Comparison of ENCODE assay signal across 25 mouse cellular contexts in the genomic region with DNA sequence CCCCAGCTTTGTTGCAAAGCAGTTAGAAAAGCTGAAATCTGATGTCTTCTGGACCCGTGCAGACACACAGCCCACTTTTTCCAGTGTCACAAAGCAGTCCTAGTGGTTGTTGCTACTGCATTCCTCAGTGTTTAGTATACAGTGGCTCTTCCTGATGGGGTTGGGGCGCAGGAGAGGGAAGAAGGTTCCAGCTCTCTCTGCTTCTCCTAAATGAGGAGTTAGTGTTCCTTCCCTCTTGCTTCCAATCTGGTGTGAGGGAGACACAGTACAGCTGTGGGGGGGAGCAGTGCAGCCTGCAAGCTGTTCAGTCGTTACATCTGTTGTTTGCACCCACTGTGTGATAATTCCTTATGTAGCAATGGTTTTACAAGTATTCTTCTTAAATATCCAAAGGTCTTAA.
DNase-seq lines count a peak whose midpoint lies in the region; ATAC-seq and TF ChIP-seq lines count a peak whose summit lies in the region.
"Had no signal": no experiment of that assay in that cellular context is flagged by ENCODE, and none has a peak within 500 bp of the region (broad histone marks: within the 10 kb centered on the region; RNA-seq: fewer than 3 reads in every experiment).

No protein-coding gene starts in this region.

- peak; percentile 12 for DNase-seq in kidney, postnatal 10 days
- no peak for DNase-seq in kidney, adult 18-20 months
- DNase-seq in midbrain, embryonic 10.5 days (ENCODE audit: low spot score) = no peak
- peak; percentile 78 for DNase-seq in lung, postnatal 0 days (ENCODE audit: low spot score)
- no peak for DNase-seq in forebrain, postnatal 0 days
- DNase-seq in neural tube, embryonic 10.5 days (ENCODE audit: extremely low spot score, low spot score) = no peak
- DNase-seq: adrenal gland, adult 8-10 months; cerebellum, adult 11-12 months; cerebellum, postnatal 14 days; gastrocnemius, postnatal 25 days; heart, postnatal 36 days; liver; midbrain, embryonic 14.5 days; right cerebral cortex, postnatal 14 days had no signal

- H3K4me2 ChIP-seq in midbrain, embryonic 13.5 days (replicated peaks) = no peak overlapping the region
- H3K4me2 ChIP-seq in lung, postnatal 0 days (replicated peaks; ENCODE audit: low read depth, low read length) = no peak overlapping the region
- H3K4me2 ChIP-seq in forebrain, postnatal 0 days (ENCODE audit: low read depth) = no peak overlapping the region
- H3K4me2 ChIP-seq: embryonic facial prominence, embryonic 12.5 days; forebrain, embryonic 13.5 days; heart, embryonic 15.5 days; hindbrain, embryonic 15.5 days; kidney, embryonic 15.5 days; liver, embryonic 15.5 days; neural tube, embryonic 12.5 days had no signal

- peaks cover 8% of the 10 kb centered on the region for H3K4me1 ChIP-seq in midbrain, embryonic 10.5 days
- H3K4me1 ChIP-seq in midbrain, embryonic 13.5 days (replicated peaks) = peaks cover 8% of the 10 kb centered on the region
- no peaks in the 10 kb centered on the region for H3K4me1 ChIP-seq in lung, postnatal 0 days (ENCODE audit: insufficient read depth, low read depth, low read length)
- H3K4me1 ChIP-seq in forebrain, postnatal 0 days (ENCODE audit: insufficient read depth) = no peaks in the 10 kb centered on the region
- H3K4me1 ChIP-seq: hindbrain, embryonic 15.5 days; kidney, embryonic 15.5 days; limb, embryonic 10.5 days; liver, embryonic 15.5 days had no signal

- H3K36me3 ChIP-seq in midbrain, embryonic 10.5 days = no peaks in the 10 kb centered on the region
- no peaks in the 10 kb centered on the region for H3K36me3 ChIP-seq in midbrain, embryonic 13.5 days
- H3K36me3 ChIP-seq in lung, postnatal 0 days (ENCODE audit: insufficient read depth, low read length) = no peaks in the 10 kb centered on the region
- no peaks in the 10 kb centered on the region for H3K36me3 ChIP-seq in forebrain, postnatal 0 days (ENCODE audit: insufficient read depth)
- H3K36me3 ChIP-seq: embryonic facial prominence, embryonic 12.5 days; heart, embryonic 15.5 days; hindbrain, embryonic 15.5 days; kidney, embryonic 15.5 days; limb, embryonic 10.5 days; liver, embryonic 15.5 days; neural tube, embryonic 12.5 days had no signal

- H3K27me3 ChIP-seq in midbrain, embryonic 10.5 days (ENCODE audit: low read depth, poor library complexity, severe bottlenecking) = no peaks in the 10 kb centered on the region
- H3K27me3 ChIP-seq in midbrain, embryonic 13.5 days = no peaks in the 10 kb centered on the region
- no peaks in the 10 kb centered on the region for H3K27me3 ChIP-seq in lung, postnatal 0 days (replicated peaks; ENCODE audit: insufficient read depth, low read length)
- H3K27me3 ChIP-seq in forebrain, postnatal 0 days (ENCODE audit: insufficient read depth, low read length) = no peaks in the 10 kb centered on the region
- H3K27me3 ChIP-seq: embryonic facial prominence, embryonic 12.5 days; forebrain, embryonic 13.5 days; heart, embryonic 15.5 days; hindbrain, embryonic 15.5 days; kidney, embryonic 15.5 days; liver, embryonic 15.5 days; neural tube, embryonic 12.5 days had no signal

- TF ChIP-seq EP300 in lung, postnatal 0 days (IDR thresholded peaks at IDR 0.05) = 0 out of 2 replicates have a peak, but pooled peaks have one; percentile 40

- H3K4me3 ChIP-seq in midbrain, embryonic 10.5 days = no peak overlapping the region
- H3K4me3 ChIP-seq in midbrain, embryonic 13.5 days (replicated peaks) = no peak overlapping the region
- H3K4me3 ChIP-seq in lung, postnatal 0 days (ENCODE audit: low read depth, low read length) = no peak overlapping the region
- no peak overlapping the region for H3K4me3 ChIP-seq in forebrain, postnatal 0 days (ENCODE audit: low read depth, low read length)
- H3K4me3 ChIP-seq: embryonic facial prominence, embryonic 12.5 days; erythroblast, embryonic 14.5 days; forebrain, embryonic 13.5 days; heart, embryonic 15.5 days; hindbrain, embryonic 15.5 days; kidney, embryonic 15.5 days; limb, embryonic 10.5 days; liver, embryonic 15.5 days; neural tube, embryonic 12.5 days had no signal

- no peaks in the 10 kb centered on the region for H3K9me3 ChIP-seq in midbrain, embryonic 10.5 days (replicated peaks)
- no peaks in the 10 kb centered on the region for H3K9me3 ChIP-seq in midbrain, embryonic 13.5 days
- H3K9me3 ChIP-seq in lung, postnatal 0 days (ENCODE audit: low read length) = no peaks in the 10 kb centered on the region
- no peaks in the 10 kb centered on the region for H3K9me3 ChIP-seq in forebrain, postnatal 0 days (ENCODE audit: low read length)
- H3K9me3 ChIP-seq: embryonic facial prominence, embryonic 12.5 days; forebrain, embryonic 13.5 days; heart, embryonic 15.5 days; hindbrain, embryonic 15.5 days; kidney, embryonic 15.5 days; limb, embryonic 10.5 days; liver, embryonic 15.5 days; neural tube, embryonic 12.5 days had no signal

- WGBS in midbrain, embryonic 10.5 days = 73% methylated on average over 3 of the region's 3 CpGs
- 86% methylated on average over 3 of the region's 3 CpGs for WGBS in midbrain, embryonic 13.5 days
- 60% methylated on average over 3 of the region's 3 CpGs for WGBS in lung, postnatal 0 days
- WGBS in forebrain, postnatal 0 days = 67% methylated on average over 3 of the region's 3 CpGs

- ATAC-seq in midbrain, embryonic 13.5 days = no peak
- ATAC-seq in lung, postnatal 0 days = peak; percentile 95
- ATAC-seq in forebrain, postnatal 0 days = no peak
- ATAC-seq: activated CD4-positive, CD25-positive, alpha-beta regulatory T cell, adult 4 months; forebrain, embryonic 13.5 days had no signal

- peak; percentile 32 for TF ChIP-seq CTCF in lung, postnatal 0 days (IDR thresholded peaks at IDR 0.05)
- TF ChIP-seq CTCF in forebrain, postnatal 0 days (IDR thresholded peaks at IDR 0.05; ENCODE audit: low read depth) = no peak

- 0 out of 2 replicates have a peak overlapping the region, but pooled peaks have one; percentile 23 for H3K27ac ChIP-seq in midbrain, embryonic 10.5 days (replicated peaks)
- H3K27ac ChIP-seq in midbrain, embryonic 13.5 days = no peak overlapping the region
- 0 out of 2 replicates have a peak overlapping the region, but pooled peaks have one; percentile 22 for H3K27ac ChIP-seq in lung, postnatal 0 days (ENCODE audit: low read length)
- no peak overlapping the region for H3K27ac ChIP-seq in forebrain, postnatal 0 days (ENCODE audit: low read depth, low read length)
- H3K27ac ChIP-seq: embryonic facial prominence, embryonic 12.5 days; forebrain, embryonic 13.5 days; heart, embryonic 15.5 days; hindbrain, embryonic 15.5 days; kidney, embryonic 15.5 days; limb, embryonic 10.5 days; liver, embryonic 15.5 days; neural tube, embryonic 12.5 days had no signal

- no peak overlapping the region for H3K9ac ChIP-seq in midbrain, embryonic 13.5 days (replicated peaks)
- H3K9ac ChIP-seq in lung, postnatal 0 days (replicated peaks; ENCODE audit: low read depth) = no peak overlapping the region
- no peak overlapping the region for H3K9ac ChIP-seq in forebrain, postnatal 0 days
- H3K9ac ChIP-seq: embryonic facial prominence, embryonic 12.5 days; forebrain, embryonic 13.5 days; heart, embryonic 15.5 days; hindbrain, embryonic 15.5 days; kidney, embryonic 15.5 days; liver, embryonic 15.5 days; neural tube, embryonic 12.5 days had no signal

Comparison
In these comparisons a context has a peak if more than half of its experiments do, and no peak if none do; other contexts are left out.
1. DNase-seq: peak in kidney, postnatal 10 days (single experiment) and lung, postnatal 0 days (single experiment); none in kidney, adult 18-20 months (single experiment), midbrain, embryonic 10.5 days (single experiment), forebrain, postnatal 0 days (single experiment) and neural tube, embryonic 10.5 days (single experiment).
2. H3K27ac ChIP-seq: peak in midbrain, embryonic 10.5 days (single experiment) and lung, postnatal 0 days (single experiment); none in midbrain, embryonic 13.5 days (single experiment) and forebrain, postnatal 0 days (single experiment).